Mouse (Mus musculus): ENCODE measurements at regions not wholly inside any gene's neighbourhood (a gene's known extent, or its start where the extent isn't known, plus 50 kb on each side); places are given as distances from the start of the nearest gene placed in this dataset.

GRCm38 (mm10) chr11:71423242-71423641 is 192.7 kb upstream of the Nlrp1b start:
- DNase-seq (ENCODE audit: low read depth, low spot score): no peak
- H3K27me3 ChIP-seq (ENCODE audit: control insufficient read depth in 1 of 2, insufficient read depth in 2 of 2, low read length in 2 of 2): no peaks in the 10 kb centered on the region
- H3K4me1 ChIP-seq (ENCODE audit: control insufficient read depth in 1 of 2, insufficient read depth in 2 of 2, low read length in 2 of 2): no peaks in the 10 kb centered on the region
- H3K9me3 ChIP-seq (replicated peaks; ENCODE audit: insufficient read depth, low read length): no peaks in the 10 kb centered on the region
- H3K79me2 ChIP-seq (ENCODE audit: control insufficient read depth, insufficient read depth, low read length, poor library complexity): no peaks in the 10 kb centered on the region
- TF ChIP-seq USF1 (IDR thresholded peaks at IDR 0.05; ENCODE audit: low read depth, low read length) (no peak), SMC3 (IDR thresholded peaks at IDR 0.05; ENCODE audit: low read depth, low read length) (no peak), RAD21 (IDR thresholded peaks at IDR 0.05; ENCODE audit: low read depth, low read length) (no peak), MAZ (IDR thresholded peaks at IDR 0.05; ENCODE audit: low read depth, low read length) (no peak), KAT2A (conservative IDR thresholded peaks at IDR 0.05; ENCODE audit: low read depth, low read length) (no peak), ZNF384 (IDR thresholded peaks at IDR 0.05; ENCODE audit: low read depth, low read length) (no peak), POLR2AphosphoS2 (IDR thresholded peaks at IDR 0.05; ENCODE audit: low read length) (no peak), GATA1 (IDR thresholded peaks at IDR 0.05; ENCODE audit: low read depth, low read length) (no peak), POLR2AphosphoS5 (IDR thresholded peaks at IDR 0.05; ENCODE audit: borderline replicate concordance, low read depth, low read length) (no peak), TBP (IDR thresholded peaks at IDR 0.05; ENCODE audit: low read depth, low read length) (no peak), HCFC1 (IDR thresholded peaks at IDR 0.05; ENCODE audit: low read depth, low read length) (no peak), ZC3H11A (IDR thresholded peaks at IDR 0.05; ENCODE audit: low read depth, low read length) (no peak), ELF1 (IDR thresholded peaks at IDR 0.05; ENCODE audit: low read depth, low read length) (no peak), NRF1 (IDR thresholded peaks at IDR 0.05; ENCODE audit: insufficient read depth, low read depth, low read length, poor library complexity, severe bottlenecking) (no peak), TCF12 (IDR thresholded peaks at IDR 0.05; ENCODE audit: low read depth, low read length) (no peak), UBTF (IDR thresholded peaks at IDR 0.05; ENCODE audit: borderline replicate concordance, insufficient read depth, low read depth, low read length) (no peak), CHD2 (IDR thresholded peaks at IDR 0.05; ENCODE audit: low read length) (no peak), SIN3A (IDR thresholded peaks at IDR 0.05; ENCODE audit: low read length) (no peak), MEF2A (IDR thresholded peaks at IDR 0.05; ENCODE audit: extremely low read depth, insufficient replicate concordance, low read depth, low read length, poor library complexity, severe bottlenecking) (no peak)
- H3K36me3 ChIP-seq (ENCODE audit: control insufficient read depth in 1 of 2, insufficient read depth in 2 of 2, low read length in 2 of 2): no peaks in the 10 kb centered on the region
- no peak overlapping the region for H3K27ac ChIP-seq (ENCODE audit: control insufficient read depth, low read depth, low read length)
- H3K9ac ChIP-seq (ENCODE audit: control insufficient read depth, low read depth, low read length, poor library complexity, severe bottlenecking): no peak overlapping the region
- H3K4me3 ChIP-seq (ENCODE audit: control insufficient read depth in 1 of 2, insufficient read depth in 1 of 2, low read depth in 2 of 2, low read length in 2 of 2): no peak overlapping the region

- no peak overlapping the region for H3K27ac ChIP-seq (ENCODE audit: control insufficient read depth, low read depth, low read length)
- no peaks in the 10 kb centered on the region for H3K79me2 ChIP-seq (ENCODE audit: control insufficient read depth, insufficient read depth, low read length, poor library complexity)
- TF ChIP-seq ZMIZ1 (IDR thresholded peaks at IDR 0.05; ENCODE audit: low read depth, low read length) (no peak), MAFK (IDR thresholded peaks at IDR 0.05; ENCODE audit: borderline replicate concordance, low read depth, low read length) (no peak), ETS1 (IDR thresholded peaks at IDR 0.05; ENCODE audit: low read depth, low read length) (no peak), ELF1 (IDR thresholded peaks at IDR 0.05; ENCODE audit: low read depth, low read length) (no peak), CHD1 (IDR thresholded peaks at IDR 0.05; ENCODE audit: low read depth, low read length) (no peak), JUND (IDR thresholded peaks at IDR 0.05; ENCODE audit: low read depth, low read length) (no peak), CTCF (IDR thresholded peaks at IDR 0.05 in 2 of 3, conservative IDR thresholded peaks at IDR 0.05 in 1 of 3; ENCODE audit: control insufficient read depth in 1 of 3, insufficient read depth in 1 of 3, low read depth in 2 of 3, low read length in 3 of 3, poor library complexity in 1 of 3, severe bottlenecking in 1 of 3) (no peak), NELFE (IDR thresholded peaks at IDR 0.05; ENCODE audit: low read depth, low read length) (no peak), BHLHE40 (IDR thresholded peaks at IDR 0.05; ENCODE audit: borderline replicate concordance, low read depth, low read length) (no peak), TCF12 (IDR thresholded peaks at IDR 0.05; ENCODE audit: low read depth, low read length) (no peak), TAL1 (IDR thresholded peaks at IDR 0.05; ENCODE audit: low read length) (no peak), UBTF (IDR thresholded peaks at IDR 0.05; ENCODE audit: borderline replicate concordance, insufficient read depth, low read depth, low read length) (no peak), ZNF384 (IDR thresholded peaks at IDR 0.05; ENCODE audit: low read depth, low read length) (no peak), USF1 (IDR thresholded peaks at IDR 0.05; ENCODE audit: low read depth, low read length) (no peak), USF2 (IDR thresholded peaks at IDR 0.05; ENCODE audit: borderline replicate concordance in 1 of 2, insufficient read depth in 1 of 2, low read depth in 1 of 2, low read length in 2 of 2) (no peak)
- no peaks in the 10 kb centered on the region for H3K36me3 ChIP-seq (ENCODE audit: control insufficient read depth in 1 of 2, insufficient read depth in 2 of 2, low read length in 2 of 2)
- H3K4me1 ChIP-seq (ENCODE audit: control insufficient read depth in 1 of 2, insufficient read depth in 2 of 2, low read length in 2 of 2): no peaks in the 10 kb centered on the region
- no peak for DNase-seq (ENCODE audit: low read depth, low spot score)
- H3K9ac ChIP-seq (ENCODE audit: control insufficient read depth, low read depth, low read length, poor library complexity, severe bottlenecking): no peak overlapping the region
- no peaks in the 10 kb centered on the region for H3K9me3 ChIP-seq (replicated peaks; ENCODE audit: insufficient read depth, low read length)
- no peaks in the 10 kb centered on the region for H3K27me3 ChIP-seq (ENCODE audit: control insufficient read depth in 1 of 2, insufficient read depth in 2 of 2, low read length in 2 of 2)
- H3K4me3 ChIP-seq (ENCODE audit: control insufficient read depth in 1 of 2, insufficient read depth in 1 of 2, low read depth in 2 of 2, low read length in 2 of 2): no peak overlapping the region
Observed at GRCm38 (mm10) chr11:71424879-71425278, 194.3 kb upstream of the Nlrp1b start.
